Mouse (Mus musculus): ENCODE data around the gene Abca4. TPM values are rescaled to one million over a fixed set of nuclear protein-coding genes. Genes with fewer than 3 reads are reported as not detected.

Gene Abca4
- total and polyA plus RNA-seq, 3 experiments, result 0.15 to 0.49 TPM; not detected in 1

GRCm38 (mm10) chr3:122210846-122211245, 166.6 kb downstream of the Abca4 start:
- H3K4me1 ChIP-seq (ENCODE audit: control insufficient read depth in 1 of 2, insufficient read depth in 2 of 2, low read length in 2 of 2), result no peaks in the 10 kb centered on the region
- H3K27ac ChIP-seq (ENCODE audit: control insufficient read depth, low read depth, low read length), result no peak overlapping the region
- H3K9me3 ChIP-seq (replicated peaks; ENCODE audit: insufficient read depth, low read length), result no peaks in the 10 kb centered on the region
- H3K27me3 ChIP-seq (ENCODE audit: control insufficient read depth in 1 of 2, insufficient read depth in 2 of 2, low read length in 2 of 2), result peaks cover 0 to 2% of the 10 kb centered on the region in 2 experiments; a peak in 2 of 4 replicates
- H3K36me3 ChIP-seq (ENCODE audit: control insufficient read depth in 1 of 2, insufficient read depth in 2 of 2, low read length in 2 of 2), result no peaks in the 10 kb centered on the region
- H3K79me2 ChIP-seq (ENCODE audit: control insufficient read depth, insufficient read depth, low read length, poor library complexity), result no peaks in the 10 kb centered on the region
- no peak overlapping the region for H3K4me3 ChIP-seq (ENCODE audit: control insufficient read depth in 1 of 2, insufficient read depth in 1 of 2, low read depth in 2 of 2, low read length in 2 of 2)
- TF ChIP-seq TBP (IDR thresholded peaks at IDR 0.05; ENCODE audit: low read depth, low read length) (no peak), JUND (IDR thresholded peaks at IDR 0.05; ENCODE audit: low read depth, low read length) (no peak), RCOR1 (IDR thresholded peaks at IDR 0.05; ENCODE audit: low read depth, low read length) (no peak), POLR2A (IDR thresholded peaks at IDR 0.05; ENCODE audit: control insufficient read depth in 1 of 2, insufficient read depth in 1 of 2, low read depth in 1 of 2, low read length in 2 of 2, poor library complexity in 1 of 2) (no peak)
- no peak for DNase-seq (ENCODE audit: low read depth, low spot score)
- no peak overlapping the region for H3K9ac ChIP-seq (ENCODE audit: control insufficient read depth, low read depth, low read length, poor library complexity, severe bottlenecking)

GRCm38 (mm10) chr3:122211446-122212125, 167.3 kb downstream of the Abca4 start:
- Histone ChIP-seq H3K4me3 (ENCODE audit: control insufficient read depth in 1 of 2, insufficient read depth in 1 of 2, low read depth in 2 of 2, low read length in 2 of 2) (no peak overlapping the region), H3K4me1 (ENCODE audit: control insufficient read depth in 1 of 2, insufficient read depth in 2 of 2, low read length in 2 of 2) (no peaks in the 10 kb centered on the region), H3K9ac (ENCODE audit: control insufficient read depth, low read depth, low read length, poor library complexity, severe bottlenecking) (no peak overlapping the region), H3K36me3 (ENCODE audit: control insufficient read depth in 1 of 2, insufficient read depth in 2 of 2, low read length in 2 of 2) (no peaks in the 10 kb centered on the region), H3K79me2 (ENCODE audit: control insufficient read depth, insufficient read depth, low read length, poor library complexity) (no peaks in the 10 kb centered on the region), H3K27me3 (ENCODE audit: control insufficient read depth in 1 of 2, insufficient read depth in 2 of 2, low read length in 2 of 2) (peaks cover 0 to 2% of the 10 kb centered on the region in 2 experiments; a peak in 2 of 4 replicates), H3K9me3 (replicated peaks; ENCODE audit: insufficient read depth, low read length) (no peaks in the 10 kb centered on the region), H3K27ac (ENCODE audit: control insufficient read depth, low read depth, low read length) (no peak overlapping the region)
- no peak for DNase-seq (ENCODE audit: low read depth, low spot score)
- TF ChIP-seq MAFK (IDR thresholded peaks at IDR 0.05; ENCODE audit: borderline replicate concordance, low read depth, low read length) (no peak), SIN3A (IDR thresholded peaks at IDR 0.05; ENCODE audit: low read length) (no peak), POLR2AphosphoS5 (IDR thresholded peaks at IDR 0.05; ENCODE audit: borderline replicate concordance, low read depth, low read length) (no peak), MAX (IDR thresholded peaks at IDR 0.05; ENCODE audit: low read length) (no peak), ZC3H11A (IDR thresholded peaks at IDR 0.05; ENCODE audit: low read depth, low read length) (no peak), POLR2AphosphoS2 (IDR thresholded peaks at IDR 0.05; ENCODE audit: low read length) (no peak), TAL1 (IDR thresholded peaks at IDR 0.05; ENCODE audit: low read length) (no peak), GABPA (IDR thresholded peaks at IDR 0.05; ENCODE audit: low read depth, low read length) (no peak), NRF1 (IDR thresholded peaks at IDR 0.05; ENCODE audit: insufficient read depth, low read depth, low read length, poor library complexity, severe bottlenecking) (no peak), GATA1 (IDR thresholded peaks at IDR 0.05; ENCODE audit: low read depth, low read length) (no peak), BHLHE40 (IDR thresholded peaks at IDR 0.05; ENCODE audit: borderline replicate concordance, low read depth, low read length) (no peak)
